Mouse (Mus musculus): ENCODE results near the gene 4930544D05Rik.
"Not testable (repeated sequence)": the region's sequence is repeated elsewhere in the genome, so short reads cannot be mapped to it uniquely, and the experiment has no call there.

4930544D05Rik gene

GRCm38 (mm10) chr11:70615516-70616093, at the start of gene 4930544D05Rik:
4930544D05Rik (plus strand) TSS chr11:70615848.
- DNase-seq (ENCODE audit: low spot score), result no peak

- DNase-seq (ENCODE audit: low spot score), result no peak
These were observed 49.1 kb upstream of the 4930544D05Rik start for GRCm38 (mm10) chr11:70566586-70566985.

- DNase-seq (ENCODE audit: low spot score), result not testable (repeated sequence)
These were observed 45.0 kb upstream of the 4930544D05Rik start for GRCm38 (mm10) chr11:70570614-70571013.

GRCm38 (mm10) chr11:70571641-70572040, 44.0 kb upstream of the 4930544D05Rik start:
- DNase-seq (ENCODE audit: low spot score), result no peak

GRCm38 (mm10) chr11:70572348-70572902, 43.2 kb upstream of the 4930544D05Rik start:
- DNase-seq (ENCODE audit: low spot score), result no peak

- no peak for DNase-seq (ENCODE audit: low spot score)
These were observed 41.8 kb upstream of the 4930544D05Rik start for GRCm38 (mm10) chr11:70573872-70574271.

- no peak for DNase-seq (ENCODE audit: low spot score)
These were observed 38.4 kb upstream of the 4930544D05Rik start for GRCm38 (mm10) chr11:70577201-70577600.

- DNase-seq (ENCODE audit: low spot score), result no peak
These were observed 36.7 kb upstream of the 4930544D05Rik start for GRCm38 (mm10) chr11:70578962-70579361.

GRCm38 (mm10) chr11:70579710-70580357, 35.8 kb upstream of the 4930544D05Rik start:
- no peak for DNase-seq (ENCODE audit: low spot score)

- DNase-seq (ENCODE audit: low spot score), result no peak
These were observed 35.3 kb upstream of the 4930544D05Rik start for GRCm38 (mm10) chr11:70580358-70580720.

- no peak for DNase-seq (ENCODE audit: low spot score)
These were observed 34.7 kb upstream of the 4930544D05Rik start for GRCm38 (mm10) chr11:70580921-70581320.

GRCm38 (mm10) chr11:70582196-70582595, 33.5 kb upstream of the 4930544D05Rik start:
- no peak for DNase-seq (ENCODE audit: low spot score)

GRCm38 (mm10) chr11:70583022-70583714, 32.5 kb upstream of the 4930544D05Rik start:
- DNase-seq (ENCODE audit: low spot score), result no peak

- DNase-seq (ENCODE audit: low spot score), result no peak
These were observed 31.9 kb upstream of the 4930544D05Rik start for GRCm38 (mm10) chr11:70583775-70584174.

GRCm38 (mm10) chr11:70585457-70585856, 30.2 kb upstream of the 4930544D05Rik start:
- no peak for DNase-seq (ENCODE audit: low spot score)

GRCm38 (mm10) chr11:70586261-70586660, 29.4 kb upstream of the 4930544D05Rik start:
- DNase-seq (ENCODE audit: low spot score), result no peak

GRCm38 (mm10) chr11:70586954-70587353, 28.7 kb upstream of the 4930544D05Rik start:
- no peak for DNase-seq (ENCODE audit: low spot score)

- peak; percentile 49 for DNase-seq (ENCODE audit: low spot score)
These were observed 23.9 kb upstream of the 4930544D05Rik start for GRCm38 (mm10) chr11:70591733-70592132.

- no peak for DNase-seq (ENCODE audit: low spot score)
These were observed 21.2 kb upstream of the 4930544D05Rik start for GRCm38 (mm10) chr11:70594253-70594989.

GRCm38 (mm10) chr11:70595638-70596037, 20.0 kb upstream of the 4930544D05Rik start:
- DNase-seq (ENCODE audit: low spot score), result peak; percentile 63

GRCm38 (mm10) chr11:70596094-70596493, 19.6 kb upstream of the 4930544D05Rik start:
- no peak for DNase-seq (ENCODE audit: low spot score)

- DNase-seq (ENCODE audit: low spot score), result no peak
These were observed 18.3 kb upstream of the 4930544D05Rik start for GRCm38 (mm10) chr11:70597301-70597700.
